Mouse (Mus musculus) kidney, adult 2 months (tissue): Measurements from ENCODE around the gene Cdx2.
A peak's percentile ranks its signal among the peaks of the same experiment; 100 is the strongest.

Experiments
- CTCF ChIP-seq: fragments of 200-500 bp; conservative IDR thresholded peaks from 2 replicates; pipeline ENCODE4 v1.5.1; 2011; ENCODE audit warnings: low read depth, mild to moderate bottlenecking, control low read depth, low read length, moderate library complexity, mixed read lengths; ENCODE audit not compliant: insufficient read depth, insufficient read length
- POLR2A ChIP-seq: fragments of 200-500 bp; IDR thresholded peaks from one replicate; pipeline ENCODE4 v1.6.1; 2011; ENCODE audit warnings: low read depth, low read length, control low read depth

DNA sequence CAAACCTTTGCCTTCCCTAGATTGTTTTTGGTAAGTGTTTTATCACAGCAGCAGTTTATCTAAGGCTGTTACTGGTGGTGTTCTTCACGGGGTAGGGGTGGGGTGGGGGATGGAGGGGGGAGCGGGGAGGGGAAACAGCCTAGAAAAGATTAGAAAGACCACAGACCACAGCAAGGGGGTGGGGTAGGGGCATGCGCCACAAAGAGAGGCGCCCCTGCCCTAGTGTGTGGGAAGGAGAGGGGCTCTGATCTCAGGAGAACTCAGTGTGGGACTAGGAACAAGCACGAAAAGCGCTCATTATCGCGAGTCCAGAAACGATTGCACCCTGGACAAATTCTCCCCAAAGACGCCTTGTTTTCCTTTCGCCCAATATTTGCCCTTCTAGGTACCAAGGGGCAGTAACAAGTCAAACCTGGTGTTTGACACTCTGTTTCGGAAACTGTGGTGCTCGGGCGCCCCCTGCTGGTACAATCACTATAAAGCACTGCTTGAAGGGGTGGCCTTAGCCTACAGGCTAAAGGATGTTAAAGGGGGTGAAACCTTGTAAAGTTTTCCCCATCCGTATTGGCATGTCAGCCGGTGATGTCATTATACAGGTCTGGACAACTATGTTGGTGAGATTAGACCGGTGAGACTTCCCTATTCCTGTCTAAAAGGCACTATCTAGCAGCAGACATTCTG, 16.3 kb upstream of the Cdx2 start:
- TF ChIP-seq CTCF (peak; percentile 86), POLR2A (no peak)
